Mouse (Mus musculus): Measurements from ENCODE around the gene Muc3. TPM values are rescaled to one million over a fixed set of nuclear protein-coding genes. Genes with fewer than 3 reads are reported as not detected.

The Muc3 gene
- polyA plus RNA-seq, 1 experiment, result not detected

- no peak for TF ChIP-seq CTCF (conservative IDR thresholded peaks at IDR 0.05; ENCODE audit: insufficient read depth, insufficient read length, low read depth, low read length)
- TF ChIP-seq POLR2A (IDR thresholded peaks at IDR 0.05; ENCODE audit: low read depth, low read length), result no peak
- Histone ChIP-seq H3K27ac (ENCODE audit: insufficient read depth, low read depth, low read length) (no peak overlapping the region), H3K4me3 (ENCODE audit: insufficient read depth, low read depth, low read length) (no peak overlapping the region), H3K27me3 (replicated peaks; ENCODE audit: control insufficient read depth, insufficient read depth, low read length) (no peaks in the 10 kb centered on the region), H3K36me3 (ENCODE audit: control insufficient read depth, insufficient read depth, low read length) (no peaks in the 10 kb centered on the region; the same call in 1 of the 2 replicates), H3K4me1 (ENCODE audit: control insufficient read depth, insufficient read depth, low read length) (peaks cover 9% of the 10 kb centered on the region)
- DNase-seq, result no peak
- WGBS, result 87% methylated on average over 5 of the region's 5 CpGs
Observed at GRCm38 (mm10) chr5:137111542-137112408, 37.3 kb downstream of the Muc3 start.

DNA sequence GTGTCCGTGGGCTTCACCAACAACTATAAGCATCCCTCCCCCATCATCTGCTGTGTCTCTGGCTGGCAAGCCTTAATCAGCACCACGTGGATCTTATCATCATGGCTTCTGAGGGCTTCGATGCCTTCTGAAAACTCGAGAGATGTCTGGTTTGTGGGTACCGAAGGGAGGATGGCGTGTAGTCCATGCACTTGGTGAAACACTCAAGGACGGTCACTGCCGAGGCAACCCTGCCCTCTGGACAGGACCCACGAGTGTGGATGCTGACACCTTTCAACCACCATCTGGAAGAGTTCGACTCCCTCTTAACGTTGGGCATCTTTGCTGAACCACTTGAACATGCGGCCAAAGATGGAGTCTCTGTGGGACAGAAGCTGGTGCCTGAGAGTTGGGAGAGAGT lies 38.3 kb downstream of the Muc3 start:
- TF ChIP-seq CTCF (conservative IDR thresholded peaks at IDR 0.05; ENCODE audit: insufficient read depth, insufficient read length, low read depth, low read length) (no peak), POLR2A (IDR thresholded peaks at IDR 0.05; ENCODE audit: low read depth, low read length) (no peak)
- H3K36me3 ChIP-seq (ENCODE audit: control insufficient read depth, insufficient read depth, low read length), result no peaks in the 10 kb centered on the region; the same call in 1 of the 2 replicates
- peaks cover 5% of the 10 kb centered on the region for H3K4me1 ChIP-seq (ENCODE audit: control insufficient read depth, insufficient read depth, low read length)
- no peak overlapping the region for H3K27ac ChIP-seq (ENCODE audit: insufficient read depth, low read depth, low read length)
- H3K4me3 ChIP-seq (ENCODE audit: insufficient read depth, low read depth, low read length), result no peak overlapping the region
- no peaks in the 10 kb centered on the region for H3K27me3 ChIP-seq (replicated peaks; ENCODE audit: control insufficient read depth, insufficient read depth, low read length)
- 92% methylated on average over 12 of the region's 12 CpGs for WGBS
- DNase-seq, result no peak

DNA sequence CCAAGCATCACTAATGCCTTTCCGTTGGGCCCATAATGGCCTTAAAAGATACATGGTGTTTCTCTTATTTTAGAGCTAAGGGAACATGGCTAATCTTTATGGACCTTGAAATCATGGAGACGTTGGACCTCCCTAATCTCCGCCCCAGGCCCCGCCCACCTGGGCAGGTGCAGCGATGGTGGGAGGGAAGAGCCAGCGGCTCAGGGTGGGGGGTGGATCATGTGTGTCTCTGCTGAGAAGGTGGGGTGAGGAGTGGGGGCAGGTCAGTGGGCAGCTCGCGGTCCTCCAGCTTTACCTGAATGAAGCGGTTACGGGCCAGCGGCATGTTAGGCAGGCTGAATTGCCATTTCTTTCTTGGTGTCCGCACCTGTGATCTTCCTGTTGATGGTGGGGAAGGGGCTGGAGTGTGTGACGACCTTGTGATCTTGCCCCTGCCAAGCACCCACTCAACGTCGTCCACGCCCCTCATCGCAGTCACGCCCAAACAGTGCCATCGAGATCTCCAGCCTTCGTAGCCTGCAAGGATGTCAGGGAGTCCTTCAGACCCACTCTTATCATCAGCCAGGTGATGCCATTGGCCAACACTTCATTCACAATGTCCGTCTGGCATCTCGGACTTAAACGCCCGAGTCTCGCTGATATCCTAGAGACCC lies 39.1 kb downstream of the Muc3 start:
- Histone ChIP-seq H3K27ac (ENCODE audit: insufficient read depth, low read depth, low read length) (no peak overlapping the region), H3K4me3 (ENCODE audit: insufficient read depth, low read depth, low read length) (no peak overlapping the region), H3K4me1 (ENCODE audit: control insufficient read depth, insufficient read depth, low read length) (peaks cover 2% of the 10 kb centered on the region), H3K27me3 (replicated peaks; ENCODE audit: control insufficient read depth, insufficient read depth, low read length) (no peaks in the 10 kb centered on the region), H3K36me3 (ENCODE audit: control insufficient read depth, insufficient read depth, low read length) (no peaks in the 10 kb centered on the region; the same call in 1 of the 2 replicates)
- TF ChIP-seq CTCF (conservative IDR thresholded peaks at IDR 0.05; ENCODE audit: insufficient read depth, insufficient read length, low read depth, low read length) (no peak), POLR2A (IDR thresholded peaks at IDR 0.05; ENCODE audit: low read depth, low read length) (no peak)
- DNase-seq, result peak; percentile 53
- 63% methylated on average over 25 of the region's 25 CpGs for WGBS

GRCm38 (mm10) chr5:137108111-137108510 lies 41.0 kb downstream of the Muc3 start:
- WGBS, result 61% methylated on average over 6 of the region's 6 CpGs
- Histone ChIP-seq H3K36me3 (ENCODE audit: control insufficient read depth, insufficient read depth, low read length) (no peaks in the 10 kb centered on the region; the same call in 1 of the 2 replicates), H3K4me1 (ENCODE audit: control insufficient read depth, insufficient read depth, low read length) (no peaks in the 10 kb centered on the region; the same call in 1 of the 2 replicates), H3K27ac (ENCODE audit: insufficient read depth, low read depth, low read length) (no peak overlapping the region), H3K27me3 (replicated peaks; ENCODE audit: control insufficient read depth, insufficient read depth, low read length) (no peaks in the 10 kb centered on the region), H3K4me3 (ENCODE audit: insufficient read depth, low read depth, low read length) (no peak overlapping the region)
- DNase-seq, result no peak
- no peak for TF ChIP-seq CTCF (conservative IDR thresholded peaks at IDR 0.05; ENCODE audit: insufficient read depth, insufficient read length, low read depth, low read length)
- TF ChIP-seq POLR2A (IDR thresholded peaks at IDR 0.05; ENCODE audit: low read depth, low read length), result no peak

DNA sequence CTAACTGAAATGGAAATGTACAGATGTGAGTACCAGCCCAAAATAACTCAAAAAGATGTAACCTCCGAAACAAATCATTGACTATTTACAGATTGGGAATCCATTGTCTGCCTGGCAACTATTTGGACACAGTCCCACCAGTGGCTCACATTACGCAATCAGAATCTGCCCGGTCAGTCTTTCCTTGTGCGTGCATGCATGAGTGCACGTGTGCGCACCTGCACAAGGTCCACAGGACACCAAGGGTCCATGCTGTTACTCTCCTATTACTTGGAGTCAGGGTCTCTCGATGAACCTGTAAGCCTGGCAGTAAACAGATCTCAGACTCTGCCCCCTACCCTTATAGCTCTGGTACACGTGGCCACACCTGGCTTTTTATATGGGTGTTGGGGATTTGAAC lies 41.5 kb downstream of the Muc3 start:
- TF ChIP-seq POLR2A (IDR thresholded peaks at IDR 0.05; ENCODE audit: low read depth, low read length) (no peak), CTCF (conservative IDR thresholded peaks at IDR 0.05; ENCODE audit: insufficient read depth, insufficient read length, low read depth, low read length) (no peak)
- Histone ChIP-seq H3K36me3 (ENCODE audit: control insufficient read depth, insufficient read depth, low read length) (no peaks in the 10 kb centered on the region; the same call in 1 of the 2 replicates), H3K27me3 (replicated peaks; ENCODE audit: control insufficient read depth, insufficient read depth, low read length) (no peaks in the 10 kb centered on the region), H3K4me3 (ENCODE audit: insufficient read depth, low read depth, low read length) (no peak overlapping the region), H3K27ac (ENCODE audit: insufficient read depth, low read depth, low read length) (no peak overlapping the region), H3K4me1 (ENCODE audit: control insufficient read depth, insufficient read depth, low read length) (no peaks in the 10 kb centered on the region; the same call in 1 of the 2 replicates)
- peak; percentile 87 for DNase-seq
- WGBS, result 39% methylated on average over 8 of the region's 8 CpGs

DNA sequence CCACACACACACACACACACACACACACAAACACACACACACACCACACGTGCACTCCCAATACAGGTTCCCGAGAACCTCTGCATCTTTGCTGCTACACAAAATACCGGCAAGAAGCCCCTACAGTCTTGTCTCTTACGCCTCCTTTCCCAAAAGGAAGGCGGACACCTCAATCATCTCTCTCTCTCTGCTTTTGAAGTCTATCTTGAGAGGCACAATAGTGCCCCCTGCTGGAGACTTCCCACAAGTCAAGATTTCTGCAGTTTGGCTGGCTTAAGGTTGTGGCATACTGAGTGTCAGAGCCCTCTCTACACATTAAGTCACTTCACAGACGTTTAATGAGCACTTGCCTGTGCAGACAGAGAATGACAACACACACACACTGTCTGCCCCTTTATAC lies 42.1 kb downstream of the Muc3 start:
- DNase-seq, result peak; percentile 87
- peak; percentile 78 for TF ChIP-seq CTCF (conservative IDR thresholded peaks at IDR 0.05; ENCODE audit: insufficient read depth, insufficient read length, low read depth, low read length)
- no peak for TF ChIP-seq POLR2A (IDR thresholded peaks at IDR 0.05; ENCODE audit: low read depth, low read length)
- H3K36me3 ChIP-seq (ENCODE audit: control insufficient read depth, insufficient read depth, low read length), result no peaks in the 10 kb centered on the region
- H3K27me3 ChIP-seq (replicated peaks; ENCODE audit: control insufficient read depth, insufficient read depth, low read length), result no peaks in the 10 kb centered on the region
- no peak overlapping the region for H3K4me3 ChIP-seq (ENCODE audit: insufficient read depth, low read depth, low read length)
- no peak overlapping the region for H3K27ac ChIP-seq (ENCODE audit: insufficient read depth, low read depth, low read length)
- no peaks in the 10 kb centered on the region; the same call in 1 of the 2 replicates for H3K4me1 ChIP-seq (ENCODE audit: control insufficient read depth, insufficient read depth, low read length)
- 9% methylated on average over 6 of the region's 6 CpGs for WGBS

- TF ChIP-seq CTCF (conservative IDR thresholded peaks at IDR 0.05; ENCODE audit: insufficient read depth, insufficient read length, low read depth, low read length) (no peak), POLR2A (IDR thresholded peaks at IDR 0.05; ENCODE audit: low read depth, low read length) (no peak)
- Histone ChIP-seq H3K27ac (ENCODE audit: insufficient read depth, low read depth, low read length) (no peak overlapping the region), H3K4me1 (ENCODE audit: control insufficient read depth, insufficient read depth, low read length) (no peaks in the 10 kb centered on the region; the same call in 1 of the 2 replicates), H3K27me3 (replicated peaks; ENCODE audit: control insufficient read depth, insufficient read depth, low read length) (no peaks in the 10 kb centered on the region), H3K36me3 (ENCODE audit: control insufficient read depth, insufficient read depth, low read length) (no peaks in the 10 kb centered on the region), H3K4me3 (ENCODE audit: insufficient read depth, low read depth, low read length) (no peak overlapping the region)
- DNase-seq, result peak; percentile 61
- 77% methylated on average over 4 of the region's 4 CpGs for WGBS
Observed at GRCm38 (mm10) chr5:137106434-137106833, 42.7 kb downstream of the Muc3 start.
